Mouse (Mus musculus) E14TG2a.4 (cell line): ENCODE results near the gene Tpst2.
A peak's percentile ranks its signal among the peaks of the same experiment; 100 is the strongest.

Experiments used
- H3K27me3 ChIP-seq: 2 replicates; pipeline ENCODE4 v1.6.1; 2014; ENCODE audit warnings: low read length, control low read depth; ENCODE audit not compliant: insufficient read depth
- H3K36me3 ChIP-seq: 2 replicates; pipeline ENCODE4 v1.6.1; 2014; ENCODE audit warnings: low read length, control low read depth; ENCODE audit not compliant: insufficient read depth
- H3K4me1 ChIP-seq: replicated peaks from 2 replicates; pipeline ENCODE4 v1.6.1; 2014; ENCODE audit warnings: low read depth, low read length, control low read depth
- H3K4me3 ChIP-seq: replicated peaks from 2 replicates; pipeline ENCODE4 v1.5.1; 2014; ENCODE audit warnings: mild to moderate bottlenecking, low read length
- H3K9me3 ChIP-seq: 2 replicates; pipeline ENCODE4 v1.6.1; 2014; ENCODE audit warnings: low read length, control low read depth
- CTCF ChIP-seq: conservative IDR thresholded peaks from 2 replicates; pipeline ENCODE4 v1.5.1; 2014; ENCODE audit warnings: low read length
- NANOG ChIP-seq: IDR thresholded peaks from 2 replicates; pipeline ENCODE4 v1.6.1; 2014; ENCODE audit warnings: borderline replicate concordance, low read length, mixed read lengths
- POU5F1 ChIP-seq: IDR thresholded peaks from 2 replicates; pipeline ENCODE4 v1.6.1; 2014; ENCODE audit warnings: low read length, borderline replicate concordance

Tpst2 gene

GRCm38 (mm10) chr5:112281676-112282075 lies 5.2 kb downstream of the Tpst2 start:
- TF ChIP-seq CTCF = no peak
- TF ChIP-seq NANOG = no peak
- TF ChIP-seq POU5F1 = no peak
- Histone ChIP-seq H3K36me3 (peaks cover 4% of the 10 kb centered on the region; the same call in 1 of the 2 replicates), H3K9me3 (no peaks in the 10 kb centered on the region), H3K27me3 (no peaks in the 10 kb centered on the region), H3K4me1 (peaks cover 95% of the 10 kb centered on the region), H3K4me3 (0 out of 2 replicates have a peak overlapping the region, but pooled peaks have one; percentile 7)

GRCm38 (mm10) chr5:112282123-112282779 lies 5.8 kb downstream of the Tpst2 start:
- H3K27me3 ChIP-seq = no peaks in the 10 kb centered on the region
- no peaks in the 10 kb centered on the region for H3K9me3 ChIP-seq
- H3K4me3 ChIP-seq = peak overlapping the region; percentile 13; the same call in 1 of the 2 replicates
- peaks cover 98% of the 10 kb centered on the region for H3K4me1 ChIP-seq
- no peak for TF ChIP-seq POU5F1
- TF ChIP-seq NANOG = no peak
- no peak for TF ChIP-seq CTCF
- H3K36me3 ChIP-seq = peaks cover 4% of the 10 kb centered on the region; the same call in 1 of the 2 replicates

GRCm38 (mm10) chr5:112282780-112283482 lies 6.4 kb downstream of the Tpst2 start:
- H3K4me1 ChIP-seq = peaks cover 98% of the 10 kb centered on the region
- no peaks in the 10 kb centered on the region for H3K27me3 ChIP-seq
- H3K4me3 ChIP-seq = peak overlapping the region; percentile 39; the same call in 1 of the 2 replicates
- TF ChIP-seq POU5F1 = no peak
- no peak for TF ChIP-seq NANOG
- no peak for TF ChIP-seq CTCF
- H3K9me3 ChIP-seq = no peaks in the 10 kb centered on the region
- H3K36me3 ChIP-seq = peaks cover 9% of the 10 kb centered on the region; the same call in 1 of the 2 replicates

GRCm38 (mm10) chr5:112283543-112284202 lies 7.2 kb downstream of the Tpst2 start:
- TF ChIP-seq POU5F1 = no peak
- no peak for TF ChIP-seq NANOG
- no peak for TF ChIP-seq CTCF
- peaks cover 9% of the 10 kb centered on the region; the same call in 1 of the 2 replicates for H3K36me3 ChIP-seq
- no peaks in the 10 kb centered on the region for H3K27me3 ChIP-seq
- peak overlapping the region; percentile 39 for H3K4me3 ChIP-seq
- H3K4me1 ChIP-seq = peaks cover 98% of the 10 kb centered on the region
- H3K9me3 ChIP-seq = no peaks in the 10 kb centered on the region

- H3K9me3 ChIP-seq = no peaks in the 10 kb centered on the region
- peaks cover 9% of the 10 kb centered on the region; the same call in 1 of the 2 replicates for H3K36me3 ChIP-seq
- TF ChIP-seq CTCF = no peak
- TF ChIP-seq NANOG = no peak
- no peak for TF ChIP-seq POU5F1
- no peaks in the 10 kb centered on the region for H3K27me3 ChIP-seq
- peak overlapping the region; percentile 39 for H3K4me3 ChIP-seq
- H3K4me1 ChIP-seq = peaks cover 96% of the 10 kb centered on the region
Measured at GRCm38 (mm10) chr5:112284203-112284582, 7.7 kb downstream of the Tpst2 start.

- no peaks in the 10 kb centered on the region for H3K9me3 ChIP-seq
- H3K27me3 ChIP-seq = no peaks in the 10 kb centered on the region
- no peak overlapping the region for H3K4me3 ChIP-seq
- H3K4me1 ChIP-seq = peaks cover 95% of the 10 kb centered on the region
- H3K36me3 ChIP-seq = peaks cover 9% of the 10 kb centered on the region; the same call in 1 of the 2 replicates
- no peak for TF ChIP-seq NANOG
- TF ChIP-seq CTCF = no peak
- TF ChIP-seq POU5F1 = no peak
Measured at GRCm38 (mm10) chr5:112285548-112286085, 9.1 kb downstream of the Tpst2 start.

GRCm38 (mm10) chr5:112286608-112286983 lies 10.1 kb downstream of the Tpst2 start:
- Histone ChIP-seq H3K27me3 (no peaks in the 10 kb centered on the region), H3K9me3 (no peaks in the 10 kb centered on the region), H3K4me3 (no peak overlapping the region), H3K36me3 (peaks cover 9% of the 10 kb centered on the region; the same call in 1 of the 2 replicates), H3K4me1 (peaks cover 95% of the 10 kb centered on the region)
- TF ChIP-seq CTCF = no peak
- no peak for TF ChIP-seq NANOG
- TF ChIP-seq POU5F1 = no peak

GRCm38 (mm10) chr5:112286984-112287641 lies 10.6 kb downstream of the Tpst2 start:
- TF ChIP-seq POU5F1 (no peak), CTCF (no peak), NANOG (no peak)
- Histone ChIP-seq H3K27me3 (no peaks in the 10 kb centered on the region), H3K9me3 (no peaks in the 10 kb centered on the region), H3K4me3 (peak overlapping the region; percentile 21; the same call in 1 of the 2 replicates), H3K4me1 (peaks cover 95% of the 10 kb centered on the region), H3K36me3 (peaks cover 9% of the 10 kb centered on the region; the same call in 1 of the 2 replicates)
